Mouse (Mus musculus) thymus, postnatal 4 days (tissue): ENCODE measurements around the gene Veph1.
"Not testable (repeated sequence)": the region's sequence is repeated elsewhere in the genome, so short reads cannot be mapped to it uniquely, and the experiment has no call there.

Source experiments
- DNase-seq: peaks from one replicate; pipeline ENCODE4 v3.0.0; 2021

Gene Veph1

DNA sequence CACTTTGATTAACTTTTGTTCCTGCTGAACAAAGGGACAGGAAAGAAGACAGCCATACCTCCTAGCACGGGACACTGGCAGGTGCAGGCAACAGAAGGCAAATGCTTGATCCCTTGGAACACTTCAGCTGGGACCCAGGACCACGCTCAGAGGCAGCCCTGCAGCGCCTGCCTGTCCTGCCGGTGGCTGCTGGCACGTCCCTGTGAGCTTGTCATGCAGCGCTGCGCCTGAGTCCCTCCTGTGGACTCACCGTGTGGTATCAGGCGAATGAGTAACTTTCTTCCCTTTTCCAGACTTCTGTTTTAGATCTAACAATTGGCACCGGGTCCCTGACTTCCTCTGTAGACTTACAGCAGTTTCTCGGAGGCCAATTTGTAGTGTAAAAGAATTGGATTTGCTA lies at the start of gene Veph1:
Gene Veph1, minus strand, starts transcription at position 293 of the 400 bp plus-strand sequence.
- DNase-seq: no peak

- no peak for DNase-seq
Observed at GRCm38 (mm10) chr3:66340742-66341141, 44.1 kb upstream of the Veph1 start.

DNA sequence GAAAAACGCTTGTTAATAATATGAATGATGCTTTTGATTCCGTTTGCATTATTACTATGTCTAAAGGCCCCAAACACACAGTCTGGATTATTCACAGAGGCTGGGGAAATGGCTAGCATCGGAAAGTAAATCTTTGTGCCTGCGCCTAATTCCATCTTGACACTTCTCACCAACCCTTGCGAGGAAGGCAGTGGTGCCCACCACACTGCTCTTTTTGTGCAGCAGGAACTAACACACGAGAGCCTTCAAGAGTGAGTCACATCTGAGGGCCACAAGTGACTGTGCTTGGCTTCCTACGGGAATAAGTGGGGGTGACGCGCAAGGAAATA lies 35.7 kb upstream of the Veph1 start:
- no peak for DNase-seq

DNA sequence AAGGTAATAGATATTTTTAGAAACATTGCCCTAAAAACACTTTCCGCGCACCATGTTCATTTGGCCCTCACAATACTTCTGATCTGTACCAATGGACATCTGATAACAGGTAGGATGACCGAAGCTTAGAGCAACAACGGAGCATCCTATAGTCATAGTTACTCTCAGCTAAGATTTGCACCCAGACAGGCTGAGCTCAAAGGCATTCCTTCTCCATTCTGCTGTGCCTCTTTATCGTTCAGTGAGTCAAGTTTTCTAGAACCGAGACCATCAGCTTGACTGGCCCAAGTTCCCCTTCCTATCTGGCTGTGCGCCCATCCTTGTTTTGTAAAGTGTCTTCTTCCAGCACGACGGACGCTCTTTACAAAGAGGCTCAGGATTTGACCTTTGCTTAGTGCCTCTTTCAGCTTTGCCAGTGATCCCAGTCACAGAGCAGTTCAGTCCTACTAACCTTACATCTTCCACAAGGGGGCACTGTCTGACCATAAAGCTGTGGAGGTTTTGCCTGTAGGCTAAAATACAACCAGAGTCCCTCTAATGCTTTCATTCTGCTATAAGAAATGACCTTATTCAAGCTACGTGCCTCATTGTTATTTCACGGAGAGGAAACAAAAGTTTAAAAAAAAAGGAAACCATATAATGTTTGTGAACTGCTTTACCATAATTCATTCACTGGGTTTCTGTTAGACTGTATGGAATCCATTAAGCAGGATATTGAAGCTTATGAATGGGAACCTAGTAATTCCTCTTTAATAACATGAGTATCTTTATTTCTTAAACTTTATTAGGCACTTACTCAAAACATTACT lies 35.2 kb upstream of the Veph1 start:
- DNase-seq: peak; percentile 18

DNA sequence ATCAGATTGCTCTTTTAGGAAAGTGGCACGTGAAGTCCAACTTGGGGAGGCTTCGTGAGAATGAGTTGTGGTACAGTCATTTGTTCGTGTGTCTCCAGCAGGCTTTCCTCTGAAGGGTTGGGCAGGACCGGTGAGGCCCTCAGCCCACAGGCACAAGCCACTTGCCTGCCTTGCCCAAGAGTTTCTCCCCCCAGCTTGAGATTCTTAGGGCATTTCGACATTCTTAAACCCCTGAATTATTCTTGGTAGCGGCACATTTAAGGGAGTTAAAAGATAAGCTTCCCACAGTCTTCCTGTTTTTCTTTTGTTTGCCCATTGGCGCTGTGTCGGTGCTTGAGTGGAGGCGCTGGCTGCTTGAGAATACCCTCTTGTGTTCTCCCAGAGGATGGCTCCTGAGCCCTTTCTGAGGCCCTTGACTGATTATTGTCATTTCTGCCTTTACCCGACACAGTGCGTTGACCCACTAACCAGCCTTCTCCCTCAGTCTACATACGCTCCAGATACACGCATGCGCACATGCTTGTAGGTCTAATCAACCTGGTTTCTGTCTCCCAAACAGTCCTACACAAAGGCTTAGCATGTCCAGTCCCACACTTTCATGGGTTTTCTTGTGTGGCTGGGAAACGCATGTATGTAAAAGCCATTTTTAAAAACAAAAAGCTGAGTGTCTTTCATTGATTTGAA lies 34.4 kb upstream of the Veph1 start:
- DNase-seq: no peak

- DNase-seq: no peak
Observed at GRCm38 (mm10) chr3:66325962-66326834, 29.6 kb upstream of the Veph1 start.

GRCm38 (mm10) chr3:66325486-66325951 lies 28.9 kb upstream of the Veph1 start:
- no peak for DNase-seq

DNA sequence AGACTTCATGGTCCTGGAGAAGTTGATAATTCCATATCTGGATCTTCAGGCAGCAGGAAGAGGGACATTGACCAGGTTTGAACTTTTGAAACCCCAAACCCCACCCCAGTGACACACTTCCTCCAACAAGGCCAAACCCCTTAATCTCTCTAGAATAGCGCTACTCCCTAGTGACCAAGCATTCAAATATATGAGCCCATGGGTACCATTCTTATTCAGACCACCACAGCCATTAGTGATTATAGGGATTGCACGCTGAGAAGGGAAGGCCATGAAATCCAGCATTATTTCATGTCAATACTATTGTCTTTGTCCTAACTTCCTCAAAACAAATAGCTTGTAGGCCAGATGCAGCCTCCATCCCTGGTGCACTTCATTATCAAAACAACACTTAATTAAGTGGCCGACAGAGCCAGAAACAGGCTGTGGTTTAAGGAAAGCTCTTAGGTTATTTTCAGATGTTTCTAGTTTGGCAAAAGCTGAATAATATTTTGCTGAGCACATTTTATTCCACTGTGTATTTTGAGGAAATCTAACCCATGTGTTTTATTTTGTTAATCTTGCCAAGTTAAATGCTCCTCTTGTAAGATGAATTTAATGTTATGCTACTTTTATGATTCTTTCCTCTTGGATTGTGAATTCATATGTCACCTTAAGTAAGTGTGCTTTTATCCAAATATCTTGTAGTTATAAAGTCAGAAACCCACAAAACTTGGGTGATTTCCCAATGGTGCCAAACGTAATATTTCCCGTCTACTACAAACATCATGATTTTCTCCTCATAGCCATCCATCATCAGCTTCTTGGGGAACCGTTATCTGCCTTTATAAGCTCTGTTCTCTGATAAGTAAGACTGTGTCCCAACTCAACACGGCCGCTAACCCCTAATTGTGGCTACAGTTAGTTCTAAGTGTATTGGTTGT lies 18.4 kb upstream of the Veph1 start:
- DNase-seq: no peak

- DNase-seq: no peak
Observed at GRCm38 (mm10) chr3:66310586-66310985, 13.9 kb upstream of the Veph1 start.

GRCm38 (mm10) chr3:66309531-66309930 lies 12.9 kb upstream of the Veph1 start:
- DNase-seq: no peak

DNA sequence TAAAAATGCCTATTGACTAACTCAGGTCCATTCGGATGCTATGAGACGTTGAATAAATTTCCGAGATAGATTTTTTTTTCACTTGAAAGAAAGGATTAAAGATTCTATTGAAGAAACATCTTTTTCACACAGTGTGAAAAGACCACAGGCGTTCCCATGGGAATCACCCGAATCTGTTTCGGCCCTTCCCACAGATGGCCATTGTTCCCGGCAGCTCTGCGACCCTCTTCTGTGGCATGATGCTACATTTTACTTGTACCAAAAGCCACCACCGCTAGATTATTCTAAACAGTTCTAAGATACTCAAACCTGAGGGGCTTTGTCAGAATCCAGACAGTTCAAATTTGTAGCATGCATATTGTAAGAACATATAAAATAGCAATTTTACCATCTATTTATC lies 1.4 kb downstream of the Veph1 start:
- no peak for DNase-seq

DNA sequence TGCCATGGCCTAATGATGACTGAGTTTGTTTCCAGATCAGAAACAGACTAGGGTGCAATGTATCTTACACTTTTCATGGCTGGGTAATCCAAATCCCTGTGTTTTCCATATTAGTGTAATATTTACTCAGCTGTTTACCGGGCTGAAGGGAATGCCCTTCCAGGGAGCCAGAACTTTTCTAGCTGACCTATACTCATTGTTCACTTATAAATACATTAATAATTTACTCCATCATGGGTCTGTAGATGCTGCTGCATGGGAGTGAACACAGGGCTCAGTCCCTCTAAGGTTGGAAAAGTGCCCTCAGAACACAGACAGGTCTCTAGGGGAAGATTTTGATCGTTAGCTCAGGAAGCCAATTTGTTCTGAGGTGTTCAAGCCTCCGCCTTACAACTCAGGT lies 1.9 kb downstream of the Veph1 start:
- no peak for DNase-seq

- DNase-seq: no peak
Observed at GRCm38 (mm10) chr3:66292356-66292946, 4.2 kb downstream of the Veph1 start.

GRCm38 (mm10) chr3:66263270-66263669 lies 33.4 kb downstream of the Veph1 start:
- DNase-seq: no peak

DNA sequence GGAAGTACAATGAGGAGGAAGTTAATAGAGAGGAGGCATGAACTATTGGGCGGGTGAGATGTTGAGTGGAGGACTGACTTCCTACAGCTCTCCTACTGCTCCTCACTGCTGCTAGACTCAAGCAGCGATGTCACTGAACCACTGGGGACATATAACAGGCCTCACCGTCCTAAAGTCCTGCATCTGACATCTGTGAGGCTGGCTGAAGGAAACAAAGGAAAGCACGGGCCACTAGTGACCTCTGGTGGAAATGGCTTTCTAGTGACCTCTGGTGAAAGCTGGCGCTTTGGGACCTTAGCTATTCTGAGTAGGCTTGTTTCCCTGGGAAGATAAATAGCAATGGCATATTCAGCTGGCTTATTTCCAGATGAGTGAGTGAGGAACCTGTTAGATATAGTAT lies 34.3 kb downstream of the Veph1 start:
- no peak for DNase-seq

GRCm38 (mm10) chr3:66254504-66255105 lies 42.0 kb downstream of the Veph1 start:
- no peak for DNase-seq

GRCm38 (mm10) chr3:66251842-66252241 lies 44.8 kb downstream of the Veph1 start:
- no peak for DNase-seq

DNA sequence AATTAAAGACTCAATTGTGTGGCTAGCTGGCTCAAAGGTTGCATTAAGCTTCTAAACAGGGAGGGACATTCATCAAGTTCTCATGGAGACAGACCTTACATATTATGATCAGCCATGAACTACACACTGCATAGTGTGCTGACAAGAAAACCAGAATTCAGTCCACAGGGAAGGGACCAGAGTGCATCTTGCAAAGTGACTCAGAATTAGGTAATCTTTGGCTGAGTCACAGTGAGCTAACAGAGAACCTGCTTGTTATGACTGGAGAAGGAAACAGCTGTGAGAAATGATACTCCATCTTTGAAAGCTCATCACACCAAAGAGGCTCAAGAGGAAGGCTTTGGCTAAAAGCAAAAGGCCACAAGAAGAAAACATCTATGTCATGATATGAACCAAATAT lies 56.2 kb downstream of the Veph1 start:
- DNase-seq: no peak

GRCm38 (mm10) chr3:66236234-66236871 lies 60.3 kb downstream of the Veph1 start:
- not testable (repeated sequence) for DNase-seq

DNA sequence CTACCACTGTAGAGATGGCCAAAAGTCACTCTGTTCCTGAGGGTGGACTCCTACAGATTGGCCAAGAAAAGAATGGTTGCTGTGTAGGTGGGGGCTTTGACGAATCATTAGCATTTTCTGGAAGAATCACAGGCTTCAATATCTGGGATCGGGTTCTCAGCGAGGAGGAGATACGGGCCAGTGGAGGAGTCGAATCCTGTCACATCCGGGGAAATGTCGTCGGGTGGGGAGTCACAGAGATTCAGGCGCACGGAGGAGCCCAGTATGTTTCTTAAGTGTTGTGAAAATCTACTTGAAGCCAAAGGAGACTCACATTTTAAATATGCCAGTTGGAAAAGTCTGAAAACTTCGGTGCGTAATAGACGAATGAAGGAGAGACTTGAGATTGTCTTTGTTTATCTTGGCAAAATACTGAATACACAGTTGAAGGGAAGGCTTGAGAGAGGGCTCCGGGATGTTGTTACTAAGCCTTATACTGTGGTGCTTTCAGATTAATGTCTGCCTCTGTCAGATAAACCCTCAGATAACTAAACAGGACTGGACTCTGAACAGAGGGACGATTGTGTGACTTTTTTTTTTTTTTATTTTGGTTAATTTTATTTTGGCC lies 71.6 kb downstream of the Veph1 start:
- DNase-seq: no peak

DNA sequence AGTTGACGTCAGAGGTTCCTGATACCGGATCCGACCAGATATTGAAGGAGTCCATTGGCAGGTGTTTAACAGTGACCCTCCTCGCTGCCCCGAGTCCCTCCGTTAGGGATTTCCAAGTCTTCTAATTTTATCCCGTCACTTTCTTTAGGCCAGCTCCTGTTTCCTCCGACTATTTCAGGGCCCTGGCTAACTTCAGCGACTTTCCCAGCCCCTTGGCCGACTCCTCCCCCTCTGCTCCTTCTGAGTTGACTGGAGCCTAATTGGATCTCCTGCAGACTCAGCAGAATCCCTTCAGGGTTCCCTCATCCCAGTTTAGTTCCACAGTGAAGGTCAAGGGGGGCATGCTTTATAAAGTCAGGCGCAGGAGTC lies 75.4 kb downstream of the Veph1 start:
- DNase-seq: no peak
